8 mouse cellular contexts compared by ENCODE assay signal in the genomic region with DNA sequence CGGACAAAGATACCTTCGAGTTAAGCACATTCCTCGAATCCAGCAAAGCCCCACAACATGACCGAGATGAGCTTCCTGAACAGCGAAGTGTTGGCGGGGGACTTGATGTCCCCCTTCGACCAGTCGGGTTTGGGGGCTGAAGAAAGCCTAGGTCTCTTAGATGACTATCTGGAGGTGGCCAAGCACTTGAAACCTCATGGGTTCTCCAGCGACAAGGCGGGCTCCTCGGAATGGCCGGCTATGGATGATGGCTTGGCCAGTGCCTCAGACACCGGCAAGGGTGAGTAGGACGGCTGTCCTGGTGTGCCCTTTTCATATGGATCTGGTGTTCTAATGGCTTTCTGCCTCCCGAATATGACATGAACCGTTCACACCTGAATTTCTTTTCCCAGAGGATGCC. TPM values are rescaled to one million over a fixed set of nuclear protein-coding genes. Genes with fewer than 3 reads are reported as not detected.
DNase-seq lines count a peak whose midpoint lies in the region; ATAC-seq and TF ChIP-seq lines count a peak whose summit lies in the region.

No protein-coding gene starts in this region.

- intact Hi-C loops in left cerebral cortex, adult 2 months (cut with DNase I), result loop anchor here (5.0 kb wide), 1 partner anchor 541 kb away; no protein-coding TSS in a partner anchor
- intact Hi-C loops in left cerebral cortex, postnatal 25 days (cut with DNase I), result no loop called here
- intact Hi-C loops in left cerebral cortex, postnatal 14 days (cut with DNase I), result no loop called here

- peak overlapping the region; percentile 100 for H3K27ac ChIP-seq in left cerebral cortex, adult 2 months
- peak overlapping the region; percentile 99 for H3K27ac ChIP-seq in embryonic facial prominence, embryonic 12.5 days
- H3K27ac ChIP-seq in hindbrain, embryonic 14.5 days, result peak overlapping the region; percentile 99
- peak overlapping the region; percentile 100 for H3K27ac ChIP-seq in midbrain, embryonic 10.5 days (replicated peaks)

- H3K9me3 ChIP-seq in embryonic facial prominence, embryonic 12.5 days, result no peaks in the 10 kb centered on the region
- H3K9me3 ChIP-seq in hindbrain, embryonic 14.5 days (ENCODE audit: control insufficient read depth, low read length), result no peaks in the 10 kb centered on the region
- no peaks in the 10 kb centered on the region for H3K9me3 ChIP-seq in midbrain, embryonic 10.5 days (replicated peaks)

- no peak for DNase-seq in left cerebral cortex, adult 2 months (ENCODE audit: extremely low spot score in 1 of 2, low spot score in 2 of 2)
- DNase-seq in left cerebral cortex, postnatal 25 days (ENCODE audit: low spot score in 2 of 2), result no peak
- DNase-seq in hindbrain, embryonic 14.5 days (ENCODE audit: low spot score), result no peak
- no peak for DNase-seq in midbrain, embryonic 10.5 days (ENCODE audit: low spot score)
- no peak for DNase-seq in left cerebral cortex, postnatal 14 days (ENCODE audit: low spot score in 2 of 2)

- no peak for TF ChIP-seq CTCF in left cerebral cortex, adult 2 months (IDR thresholded peaks at IDR 0.05)

- 14% methylated on average over 16 of the region's 16 CpGs for WGBS in embryonic facial prominence, embryonic 12.5 days
- 14% methylated on average over 16 of the region's 16 CpGs for WGBS in hindbrain, embryonic 14.5 days
- WGBS in midbrain, embryonic 10.5 days, result 15% methylated on average over 16 of the region's 16 CpGs

- peak overlapping the region; percentile 88 for H3K4me2 ChIP-seq in embryonic facial prominence, embryonic 12.5 days (replicated peaks)
- H3K4me2 ChIP-seq in hindbrain, embryonic 14.5 days (replicated peaks), result peak overlapping the region; percentile 94

- ATAC-seq in embryonic facial prominence, embryonic 12.5 days (ENCODE audit: insufficient number of reproducible peaks, insufficient read depth, low FRiP score, low TSS enrichment), result no peak
- no peak for ATAC-seq in hindbrain, embryonic 14.5 days (ENCODE audit: low FRiP score)
- ATAC-seq in monocyte, adult 5-6 weeks (replicated peaks; ENCODE audit: insufficient number of reproducible peaks, low FRiP score, low TSS enrichment, poor library complexity, severe bottlenecking), result no peak
- ATAC-seq in inflammation-experienced regulatory T-cells, adult 6 months, result no peak

- H3K27me3 ChIP-seq in embryonic facial prominence, embryonic 12.5 days, result no peaks in the 10 kb centered on the region
- no peaks in the 10 kb centered on the region for H3K27me3 ChIP-seq in hindbrain, embryonic 14.5 days (ENCODE audit: control insufficient read depth, insufficient read depth, low read length)
- H3K27me3 ChIP-seq in midbrain, embryonic 10.5 days (ENCODE audit: low read depth, poor library complexity, severe bottlenecking), result no peaks in the 10 kb centered on the region

- H3K9ac ChIP-seq in embryonic facial prominence, embryonic 12.5 days, result peak overlapping the region; percentile 100
- H3K9ac ChIP-seq in hindbrain, embryonic 14.5 days, result peak overlapping the region; percentile 100

- H3K36me3 ChIP-seq in embryonic facial prominence, embryonic 12.5 days, result peaks cover 46% of the 10 kb centered on the region
- H3K36me3 ChIP-seq in hindbrain, embryonic 14.5 days (replicated peaks; ENCODE audit: control insufficient read depth, insufficient read depth), result peaks cover 60% of the 10 kb centered on the region
- H3K36me3 ChIP-seq in midbrain, embryonic 10.5 days, result peaks cover 71% of the 10 kb centered on the region

- peaks cover 38% of the 10 kb centered on the region for H3K4me1 ChIP-seq in embryonic facial prominence, embryonic 12.5 days
- H3K4me1 ChIP-seq in hindbrain, embryonic 14.5 days (replicated peaks; ENCODE audit: control insufficient read depth, insufficient read depth, low read length), result peaks cover 27% of the 10 kb centered on the region
- peaks cover 48% of the 10 kb centered on the region for H3K4me1 ChIP-seq in midbrain, embryonic 10.5 days

- H3K4me3 ChIP-seq in left cerebral cortex, adult 2 months, result peak overlapping the region; percentile 97
- peak overlapping the region; percentile 99 for H3K4me3 ChIP-seq in embryonic facial prominence, embryonic 12.5 days
- H3K4me3 ChIP-seq in hindbrain, embryonic 14.5 days (replicated peaks; ENCODE audit: low read length), result peak overlapping the region; percentile 97
- peak overlapping the region; percentile 72 for H3K4me3 ChIP-seq in midbrain, embryonic 10.5 days

RNA-seq across cellular contexts. Expression of a gene that starts 1.3 kb away (rescaled TPM):
- 100 to 1,000 TPM; 119 to 120 TPM for total RNA-seq in left cerebral cortex, adult 2 months (2021)
- 100 to 1,000 TPM; 104 to 111 TPM for total RNA-seq in left cerebral cortex, postnatal 25 days (2021)
- 104 and 117 TPM in 2 replicates for polyA plus RNA-seq in embryonic facial prominence, embryonic 12.5 days (2016; fragmentation: Nextera tagmentation; extraction: Ambion mirVana)
- polyA plus RNA-seq in hindbrain, embryonic 14.5 days (2014; fragmentation: Nextera tagmentation; extraction: Ambion mirVana), result 102 and 115 TPM in 2 replicates
- 114 and 118 TPM in 2 replicates for polyA plus RNA-seq in midbrain, embryonic 10.5 days (2016; fragmentation: Nextera tagmentation; extraction: Ambion mirVana)
- total RNA-seq in monocyte, adult 5-6 weeks (2017), result 446 to 519 TPM (median 465 TPM) in 3 replicates
- polyA plus RNA-seq in inflammation-experienced regulatory T-cells, adult 6 months (2017; shearing (Covaris generic)), result 10 to 100 TPM; 78.7 to 96.6 (median 84.8) TPM
- 10 to 100 TPM; 93.4 TPM for total RNA-seq in left cerebral cortex, postnatal 14 days (2021)

RNA-seq across cellular contexts. Expression of a gene that starts 7.9 kb away (rescaled TPM):
- total RNA-seq in left cerebral cortex, adult 2 months (2021), result 10 to 100 TPM; 38.3 to 42.0 TPM
- 10 to 100 TPM; 38.8 to 41.4 TPM for total RNA-seq in left cerebral cortex, postnatal 25 days (2021)
- 65.3 and 65.9 TPM in 2 replicates for polyA plus RNA-seq in embryonic facial prominence, embryonic 12.5 days (2016; fragmentation: Nextera tagmentation; extraction: Ambion mirVana)
- 75.0 and 83.7 TPM in 2 replicates for polyA plus RNA-seq in hindbrain, embryonic 14.5 days (2014; fragmentation: Nextera tagmentation; extraction: Ambion mirVana)
- 61.7 and 69.7 TPM in 2 replicates for polyA plus RNA-seq in midbrain, embryonic 10.5 days (2016; fragmentation: Nextera tagmentation; extraction: Ambion mirVana)
- total RNA-seq in monocyte, adult 5-6 weeks (2017), result 10.6 to 23.0 TPM (median 13.2 TPM) in 3 replicates
- 10 to 100 TPM; 19.9 to 24.4 (median 21.7) TPM for polyA plus RNA-seq in inflammation-experienced regulatory T-cells, adult 6 months (2017; shearing (Covaris generic))
- total RNA-seq in left cerebral cortex, postnatal 14 days (2021), result 10 to 100 TPM; 41.9 to 42.6 TPM

RNA-seq across cellular contexts. Expression of a gene that starts 20.6 kb away (rescaled TPM):
- 10 to 100 TPM; 20.0 to 28.1 TPM for total RNA-seq in left cerebral cortex, adult 2 months (2021)
- 1 to 10 TPM; 8.8 to 10.0 TPM for total RNA-seq in left cerebral cortex, postnatal 25 days (2021)
- 1.6 TPM in 1 of 2 replicates, not detected in the other for polyA plus RNA-seq in embryonic facial prominence, embryonic 12.5 days (2016; fragmentation: Nextera tagmentation; extraction: Ambion mirVana)
- polyA plus RNA-seq in hindbrain, embryonic 14.5 days (2014; fragmentation: Nextera tagmentation; extraction: Ambion mirVana), result not detected in 2 replicates
- 5.0 and 6.8 TPM in 2 replicates for polyA plus RNA-seq in midbrain, embryonic 10.5 days (2016; fragmentation: Nextera tagmentation; extraction: Ambion mirVana)
- total RNA-seq in monocyte, adult 5-6 weeks (2017), result not detected in 3 replicates
- polyA plus RNA-seq in inflammation-experienced regulatory T-cells, adult 6 months (2017; shearing (Covaris generic)), result 10 to 100 TPM in 1 of 3 experiments, not detected in 2; 10.7 TPM
- total RNA-seq in left cerebral cortex, postnatal 14 days (2021), result 10 to 100 TPM; 18.7 to 25.4 TPM

RNA-seq across cellular contexts. Expression of a gene that starts 22.4 kb away (rescaled TPM):
- 10 to 100 TPM; 32.3 to 33.9 TPM for total RNA-seq in left cerebral cortex, adult 2 months (2021)
- 10 to 100 TPM; 32.4 to 35.5 TPM for total RNA-seq in left cerebral cortex, postnatal 25 days (2021)
- polyA plus RNA-seq in embryonic facial prominence, embryonic 12.5 days (2016; fragmentation: Nextera tagmentation; extraction: Ambion mirVana), result 39.7 and 42.1 TPM in 2 replicates
- polyA plus RNA-seq in hindbrain, embryonic 14.5 days (2014; fragmentation: Nextera tagmentation; extraction: Ambion mirVana), result 36.4 and 38.6 TPM in 2 replicates
- polyA plus RNA-seq in midbrain, embryonic 10.5 days (2016; fragmentation: Nextera tagmentation; extraction: Ambion mirVana), result 39.7 and 45.1 TPM in 2 replicates
- total RNA-seq in monocyte, adult 5-6 weeks (2017), result 28.7 to 38.2 TPM (median 29.9 TPM) in 3 replicates
- polyA plus RNA-seq in inflammation-experienced regulatory T-cells, adult 6 months (2017; shearing (Covaris generic)), result 10 to 100 TPM; 29.1 to 39.4 (median 34.2) TPM
- 10 to 100 TPM; 30.7 to 31.4 TPM for total RNA-seq in left cerebral cortex, postnatal 14 days (2021)

RNA-seq across cellular contexts. Expression of a gene that starts 30.8 kb away (rescaled TPM):
- total RNA-seq in left cerebral cortex, adult 2 months (2021), result 10 to 100 TPM; 72.7 to 75.9 TPM
- total RNA-seq in left cerebral cortex, postnatal 25 days (2021), result 10 to 100 TPM; 77.1 to 79.3 TPM
- 0.01 and 0.03 TPM in 2 replicates for polyA plus RNA-seq in embryonic facial prominence, embryonic 12.5 days (2016; fragmentation: Nextera tagmentation; extraction: Ambion mirVana)
- 0.80 and 0.86 TPM in 2 replicates for polyA plus RNA-seq in hindbrain, embryonic 14.5 days (2014; fragmentation: Nextera tagmentation; extraction: Ambion mirVana)
- 0.01 TPM in 1 of 2 replicates, not detected in the other for polyA plus RNA-seq in midbrain, embryonic 10.5 days (2016; fragmentation: Nextera tagmentation; extraction: Ambion mirVana)
- 2.2 to 5.0 TPM (median 3.1 TPM) in 3 replicates for total RNA-seq in monocyte, adult 5-6 weeks (2017)
- under 1 TPM in 1 of 3 experiments, not detected in 2; 0.04 TPM for polyA plus RNA-seq in inflammation-experienced regulatory T-cells, adult 6 months (2017; shearing (Covaris generic))
- total RNA-seq in left cerebral cortex, postnatal 14 days (2021), result 100 to 1,000 TPM in 1 of 2 experiments, 10 to 100 TPM in 1; 85.0 to 100 TPM
